Mouse (Mus musculus): ENCODE data around the gene Shisal1. TPM values are rescaled to one million over a fixed set of nuclear protein-coding genes. Genes with fewer than 3 reads are reported as not detected.

Gene Shisal1
- polyA plus RNA-seq, 1 experiment from 2014 or later: 4.2 TPM

- no peak overlapping the region for H3K4me2 ChIP-seq (replicated peaks)
- no peak overlapping the region for H3K9ac ChIP-seq
- no peak overlapping the region for H3K4me3 ChIP-seq
- peaks cover 6% of the 10 kb centered on the region; the same call in 1 of the 2 replicates for H3K4me1 ChIP-seq
- H3K27me3 ChIP-seq: no peaks in the 10 kb centered on the region
- H3K36me3 ChIP-seq: no peaks in the 10 kb centered on the region
- no peak overlapping the region for H3K27ac ChIP-seq
- no peak for ATAC-seq (ENCODE audit: insufficient number of reproducible peaks, insufficient read depth, low FRiP score, low TSS enrichment)
- 72% methylated on average over 14 of the region's 14 CpGs for WGBS
- H3K9me3 ChIP-seq: peaks cover 5% of the 10 kb centered on the region; the same call in 1 of the 2 replicates
Measured at GRCm38 (mm10) chr15:84395341-84396067, 51.4 kb downstream of the Shisal1 start.

- ATAC-seq (ENCODE audit: insufficient number of reproducible peaks, insufficient read depth, low FRiP score, low TSS enrichment): no peak
- H3K36me3 ChIP-seq: no peaks in the 10 kb centered on the region
- no peak overlapping the region for H3K27ac ChIP-seq
- H3K27me3 ChIP-seq: no peaks in the 10 kb centered on the region
- no peak overlapping the region for H3K9ac ChIP-seq
- no peak overlapping the region for H3K4me2 ChIP-seq (replicated peaks)
- 43% methylated on average over 6 of the region's 6 CpGs for WGBS
- H3K4me3 ChIP-seq: no peak overlapping the region
- H3K4me1 ChIP-seq: peaks cover 4% of the 10 kb centered on the region; the same call in 1 of the 2 replicates
- H3K9me3 ChIP-seq: peaks cover 5% of the 10 kb centered on the region; the same call in 1 of the 2 replicates
Measured at GRCm38 (mm10) chr15:84393341-84393740, 53.6 kb downstream of the Shisal1 start.

GRCm38 (mm10) chr15:84392840-84393239, 54.1 kb downstream of the Shisal1 start:
- no peak for ATAC-seq (ENCODE audit: insufficient number of reproducible peaks, insufficient read depth, low FRiP score, low TSS enrichment)
- 77% methylated on average over 5 of the region's 5 CpGs for WGBS
- no peak overlapping the region for H3K4me2 ChIP-seq (replicated peaks)
- H3K4me1 ChIP-seq: peaks cover 4% of the 10 kb centered on the region; the same call in 1 of the 2 replicates
- H3K9me3 ChIP-seq: peaks cover 6% of the 10 kb centered on the region; the same call in 1 of the 2 replicates
- no peak overlapping the region for H3K9ac ChIP-seq
- H3K27ac ChIP-seq: no peak overlapping the region
- no peak overlapping the region for H3K4me3 ChIP-seq
- H3K36me3 ChIP-seq: no peaks in the 10 kb centered on the region
- H3K27me3 ChIP-seq: no peaks in the 10 kb centered on the region

GRCm38 (mm10) chr15:84392131-84392530, 54.8 kb downstream of the Shisal1 start:
- Histone ChIP-seq H3K4me3 (no peak overlapping the region), H3K9me3 (peaks cover 13% of the 10 kb centered on the region; the same call in 1 of the 2 replicates), H3K27me3 (no peaks in the 10 kb centered on the region), H3K9ac (no peak overlapping the region), H3K27ac (no peak overlapping the region), H3K4me1 (peaks cover 4% of the 10 kb centered on the region; the same call in 1 of the 2 replicates), H3K36me3 (no peaks in the 10 kb centered on the region), H3K4me2 (replicated peaks) (no peak overlapping the region)
- no peak for ATAC-seq (ENCODE audit: insufficient number of reproducible peaks, insufficient read depth, low FRiP score, low TSS enrichment)
- 91% methylated on average over 4 of the region's 4 CpGs for WGBS

- no peak overlapping the region for H3K27ac ChIP-seq
- H3K9me3 ChIP-seq: peaks cover 17% of the 10 kb centered on the region; the same call in 1 of the 2 replicates
- H3K4me2 ChIP-seq (replicated peaks): no peak overlapping the region
- no peaks in the 10 kb centered on the region for H3K27me3 ChIP-seq
- H3K4me1 ChIP-seq: peaks cover 3% of the 10 kb centered on the region; the same call in 1 of the 2 replicates
- 91% methylated on average over 8 of the region's 8 CpGs for WGBS
- H3K4me3 ChIP-seq: no peak overlapping the region
- no peak overlapping the region for H3K9ac ChIP-seq
- no peak for ATAC-seq (ENCODE audit: insufficient number of reproducible peaks, insufficient read depth, low FRiP score, low TSS enrichment)
- no peaks in the 10 kb centered on the region for H3K36me3 ChIP-seq
Measured at GRCm38 (mm10) chr15:84388698-84389131, 58.2 kb downstream of the Shisal1 start.

- no peak overlapping the region for H3K4me3 ChIP-seq
- no peaks in the 10 kb centered on the region for H3K27me3 ChIP-seq
- no peak overlapping the region for H3K9ac ChIP-seq
- H3K27ac ChIP-seq: no peak overlapping the region
- 81% methylated on average over 8 of the region's 8 CpGs for WGBS
- H3K4me1 ChIP-seq: no peaks in the 10 kb centered on the region
- peaks cover 13% of the 10 kb centered on the region; the same call in 1 of the 2 replicates for H3K9me3 ChIP-seq
- ATAC-seq (ENCODE audit: insufficient number of reproducible peaks, insufficient read depth, low FRiP score, low TSS enrichment): no peak
- no peak overlapping the region for H3K4me2 ChIP-seq (replicated peaks)
- H3K36me3 ChIP-seq: no peaks in the 10 kb centered on the region
Measured at GRCm38 (mm10) chr15:84385995-84386565, 60.8 kb downstream of the Shisal1 start.

GRCm38 (mm10) chr15:84384066-84384465, 62.8 kb downstream of the Shisal1 start:
- WGBS: 90% methylated on average over 9 of the region's 9 CpGs
- Histone ChIP-seq H3K27ac (no peak overlapping the region), H3K4me1 (no peaks in the 10 kb centered on the region), H3K4me3 (no peak overlapping the region), H3K9ac (no peak overlapping the region), H3K36me3 (no peaks in the 10 kb centered on the region), H3K4me2 (replicated peaks) (no peak overlapping the region), H3K27me3 (no peaks in the 10 kb centered on the region), H3K9me3 (peaks cover 12% of the 10 kb centered on the region; the same call in 1 of the 2 replicates)
- no peak for ATAC-seq (ENCODE audit: insufficient number of reproducible peaks, insufficient read depth, low FRiP score, low TSS enrichment)

- H3K27ac ChIP-seq: no peak overlapping the region
- no peaks in the 10 kb centered on the region for H3K4me1 ChIP-seq
- no peak overlapping the region for H3K9ac ChIP-seq
- no peak for ATAC-seq (ENCODE audit: insufficient number of reproducible peaks, insufficient read depth, low FRiP score, low TSS enrichment)
- no peaks in the 10 kb centered on the region for H3K27me3 ChIP-seq
- no peak overlapping the region for H3K4me2 ChIP-seq (replicated peaks)
- H3K4me3 ChIP-seq: no peak overlapping the region
- WGBS: 66% methylated on average over 10 of the region's 10 CpGs
- no peaks in the 10 kb centered on the region for H3K36me3 ChIP-seq
- H3K9me3 ChIP-seq: peaks cover 4% of the 10 kb centered on the region
Measured at GRCm38 (mm10) chr15:84380181-84380580, 66.7 kb downstream of the Shisal1 start.

GRCm38 (mm10) chr15:84378734-84379133, 68.2 kb downstream of the Shisal1 start:
- Histone ChIP-seq H3K9ac (no peak overlapping the region), H3K36me3 (no peaks in the 10 kb centered on the region), H3K27me3 (no peaks in the 10 kb centered on the region), H3K27ac (no peak overlapping the region), H3K4me1 (no peaks in the 10 kb centered on the region), H3K9me3 (peaks cover 12% of the 10 kb centered on the region), H3K4me3 (no peak overlapping the region), H3K4me2 (replicated peaks) (no peak overlapping the region)
- WGBS: 78% methylated on average over 9 of the region's 9 CpGs
- ATAC-seq (ENCODE audit: insufficient number of reproducible peaks, insufficient read depth, low FRiP score, low TSS enrichment): no peak

- WGBS: 50% methylated on average over 5 of the region's 5 CpGs
- H3K27me3 ChIP-seq: no peaks in the 10 kb centered on the region
- no peak overlapping the region for H3K27ac ChIP-seq
- H3K4me1 ChIP-seq: no peaks in the 10 kb centered on the region
- no peak for ATAC-seq (ENCODE audit: insufficient number of reproducible peaks, insufficient read depth, low FRiP score, low TSS enrichment)
- H3K36me3 ChIP-seq: no peaks in the 10 kb centered on the region
- H3K9me3 ChIP-seq: peaks cover 12% of the 10 kb centered on the region
- H3K9ac ChIP-seq: no peak overlapping the region
- H3K4me2 ChIP-seq (replicated peaks): no peak overlapping the region
- H3K4me3 ChIP-seq: no peak overlapping the region
Measured at GRCm38 (mm10) chr15:84372801-84373200, 74.1 kb downstream of the Shisal1 start.

GRCm38 (mm10) chr15:84367402-84367801, 79.5 kb downstream of the Shisal1 start:
- Histone ChIP-seq H3K27ac (no peak overlapping the region), H3K36me3 (no peaks in the 10 kb centered on the region), H3K9ac (no peak overlapping the region), H3K4me1 (no peaks in the 10 kb centered on the region), H3K4me3 (no peak overlapping the region), H3K9me3 (no peaks in the 10 kb centered on the region), H3K27me3 (no peaks in the 10 kb centered on the region), H3K4me2 (replicated peaks) (no peak overlapping the region)
- WGBS: 85% methylated on average over 8 of the region's 8 CpGs
- ATAC-seq (ENCODE audit: insufficient number of reproducible peaks, insufficient read depth, low FRiP score, low TSS enrichment): no peak

- Histone ChIP-seq H3K9ac (no peak overlapping the region), H3K27me3 (no peaks in the 10 kb centered on the region), H3K27ac (no peak overlapping the region), H3K9me3 (no peaks in the 10 kb centered on the region), H3K4me2 (replicated peaks) (no peak overlapping the region), H3K4me1 (no peaks in the 10 kb centered on the region), H3K4me3 (no peak overlapping the region), H3K36me3 (no peaks in the 10 kb centered on the region)
- ATAC-seq (ENCODE audit: insufficient number of reproducible peaks, insufficient read depth, low FRiP score, low TSS enrichment): no peak
- 94% methylated on average over 10 of the region's 10 CpGs for WGBS
Measured at GRCm38 (mm10) chr15:84366574-84366989, 80.3 kb downstream of the Shisal1 start.

Data from embryonic facial prominence, embryonic 12.5 days (tissue).